Mouse (Mus musculus): ENCODE data around the gene Rnf8. TPM values are rescaled to one million over a fixed set of nuclear protein-coding genes. Genes with fewer than 3 reads are reported as not detected.

Gene Rnf8
- polyA plus RNA-seq, 1 experiment from 2014 or later, result 77.1 TPM

DNA sequence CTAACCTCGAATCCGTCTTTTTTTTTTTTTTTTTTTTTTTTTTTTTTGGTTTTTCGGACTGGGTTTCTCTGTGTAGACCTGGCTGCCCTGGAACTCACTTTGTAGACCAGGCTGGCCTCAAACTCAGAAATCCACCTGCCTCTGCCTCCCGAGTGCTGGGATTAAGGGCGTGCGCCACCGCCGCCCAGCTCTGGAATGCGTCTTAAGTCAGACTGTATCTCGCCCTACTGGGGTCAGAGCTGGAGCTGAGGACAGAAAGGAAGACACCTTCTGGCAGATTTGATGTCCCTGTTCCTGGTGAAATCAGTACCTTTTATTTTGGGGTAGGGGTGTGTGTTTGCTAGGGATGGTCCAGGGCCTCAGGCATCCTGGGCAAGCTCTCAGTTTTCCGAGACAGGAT is 17.7 kb downstream of the Rnf8 start:
- DNase-seq (ENCODE audit: low spot score) (no peak), ATAC-seq (replicated peaks; ENCODE audit: low FRiP score) (no peak)
- H3K27me3 ChIP-seq (replicated peaks; ENCODE audit: control insufficient read depth, insufficient read depth, low read length), result no peaks in the 10 kb centered on the region
- H3K36me3 ChIP-seq (ENCODE audit: control insufficient read depth, insufficient read depth, low read length), result peaks cover 54% of the 10 kb centered on the region
- no peak overlapping the region for H3K27ac ChIP-seq (ENCODE audit: low read depth, low read length)
- no peak overlapping the region for H3K4me3 ChIP-seq (ENCODE audit: low read depth, low read length)
- 94% methylated on average over 11 of the region's 11 CpGs for WGBS
- H3K9ac ChIP-seq (ENCODE audit: low read depth, low read length), result no peak overlapping the region
- no peak overlapping the region for H3K4me2 ChIP-seq
- peaks cover 24% of the 10 kb centered on the region for H3K4me1 ChIP-seq (replicated peaks; ENCODE audit: control insufficient read depth, insufficient read depth, low read length)
- H3K9me3 ChIP-seq (ENCODE audit: control insufficient read depth, low read length), result no peaks in the 10 kb centered on the region

DNA sequence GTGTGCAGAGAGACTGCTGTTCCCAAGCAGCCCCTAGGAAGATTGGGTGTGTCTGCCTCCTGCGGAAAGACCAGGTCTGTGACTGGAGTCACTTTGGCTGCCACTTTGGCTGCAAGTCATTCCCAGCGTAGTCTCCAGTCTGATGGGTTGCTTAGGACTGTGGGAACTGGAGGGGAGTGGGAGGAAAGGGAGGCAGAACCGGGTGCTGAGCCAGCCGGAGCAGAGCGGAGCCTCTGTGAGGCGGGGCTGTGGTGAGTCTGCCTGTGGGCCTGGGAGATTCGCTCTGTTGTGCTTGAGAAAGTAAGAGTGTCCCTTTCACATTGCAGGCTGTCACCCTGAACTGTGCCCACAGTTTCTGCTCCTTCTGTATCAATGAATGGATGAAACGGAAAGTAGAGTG is 20.9 kb downstream of the Rnf8 start:
- Histone ChIP-seq H3K9me3 (ENCODE audit: control insufficient read depth, low read length) (no peaks in the 10 kb centered on the region), H3K27ac (ENCODE audit: low read depth, low read length) (no peak overlapping the region), H3K4me3 (ENCODE audit: low read depth, low read length) (no peak overlapping the region), H3K4me1 (replicated peaks; ENCODE audit: control insufficient read depth, insufficient read depth, low read length) (peaks cover 23% of the 10 kb centered on the region), H3K4me2 (no peak overlapping the region), H3K9ac (ENCODE audit: low read depth, low read length) (no peak overlapping the region), H3K36me3 (ENCODE audit: control insufficient read depth, insufficient read depth, low read length) (peaks cover 48% of the 10 kb centered on the region), H3K27me3 (replicated peaks; ENCODE audit: control insufficient read depth, insufficient read depth, low read length) (no peaks in the 10 kb centered on the region)
- WGBS, result 88% methylated on average over 8 of the region's 8 CpGs
- ATAC-seq (replicated peaks; ENCODE audit: low FRiP score), result no peak
- no peak for DNase-seq (ENCODE audit: low spot score)

DNA sequence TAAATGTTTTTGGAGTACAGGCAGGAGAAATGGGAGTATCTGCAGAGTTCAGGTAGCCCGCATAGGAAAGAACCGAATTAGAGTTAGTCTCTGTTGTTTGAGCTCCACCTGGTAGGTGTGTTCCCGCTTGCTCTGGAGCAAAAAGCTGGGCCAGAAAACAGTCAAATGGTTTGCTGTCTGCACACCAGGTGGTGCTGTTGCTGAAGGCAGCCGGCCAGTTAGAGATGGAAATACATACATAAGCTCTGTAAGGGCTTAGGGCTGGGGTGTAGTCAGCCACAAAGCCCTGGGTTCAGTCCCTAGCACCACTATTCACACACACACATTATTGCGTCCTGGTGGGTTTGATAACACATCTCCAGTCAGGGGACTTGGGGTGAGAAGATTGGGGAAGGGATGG is 21.5 kb downstream of the Rnf8 start:
- peaks cover 48% of the 10 kb centered on the region for H3K36me3 ChIP-seq (ENCODE audit: control insufficient read depth, insufficient read depth, low read length)
- DNase-seq (ENCODE audit: low spot score) (no peak), ATAC-seq (replicated peaks; ENCODE audit: low FRiP score) (no peak)
- peaks cover 23% of the 10 kb centered on the region for H3K4me1 ChIP-seq (replicated peaks; ENCODE audit: control insufficient read depth, insufficient read depth, low read length)
- H3K9me3 ChIP-seq (ENCODE audit: control insufficient read depth, low read length), result no peaks in the 10 kb centered on the region
- no peak overlapping the region for H3K9ac ChIP-seq (ENCODE audit: low read depth, low read length)
- H3K27me3 ChIP-seq (replicated peaks; ENCODE audit: control insufficient read depth, insufficient read depth, low read length), result no peaks in the 10 kb centered on the region
- H3K4me3 ChIP-seq (ENCODE audit: low read depth, low read length), result no peak overlapping the region
- H3K27ac ChIP-seq (ENCODE audit: low read depth, low read length), result no peak overlapping the region
- H3K4me2 ChIP-seq, result no peak overlapping the region
- WGBS, result 69% methylated on average over 5 of the region's 5 CpGs

- no peak overlapping the region for H3K27ac ChIP-seq (ENCODE audit: low read depth, low read length)
- no peaks in the 10 kb centered on the region for H3K27me3 ChIP-seq (replicated peaks; ENCODE audit: control insufficient read depth, insufficient read depth, low read length)
- peaks cover 23% of the 10 kb centered on the region for H3K4me1 ChIP-seq (replicated peaks; ENCODE audit: control insufficient read depth, insufficient read depth, low read length)
- WGBS, result 79% methylated on average over 4 of the region's 4 CpGs
- peak; percentile 68; the same call in 1 of the 2 replicates for ATAC-seq (replicated peaks; ENCODE audit: low FRiP score)
- peak overlapping the region; percentile 35; the same call in 1 of the 2 replicates for H3K4me2 ChIP-seq
- no peak for DNase-seq (ENCODE audit: low spot score)
- no peak overlapping the region for H3K4me3 ChIP-seq (ENCODE audit: low read depth, low read length)
- no peak overlapping the region for H3K9ac ChIP-seq (ENCODE audit: low read depth, low read length)
- no peaks in the 10 kb centered on the region for H3K9me3 ChIP-seq (ENCODE audit: control insufficient read depth, low read length)
- peaks cover 46% of the 10 kb centered on the region for H3K36me3 ChIP-seq (ENCODE audit: control insufficient read depth, insufficient read depth, low read length)
Measured at GRCm38 (mm10) chr17:29637377-29637776, 22.8 kb downstream of the Rnf8 start.

DNA sequence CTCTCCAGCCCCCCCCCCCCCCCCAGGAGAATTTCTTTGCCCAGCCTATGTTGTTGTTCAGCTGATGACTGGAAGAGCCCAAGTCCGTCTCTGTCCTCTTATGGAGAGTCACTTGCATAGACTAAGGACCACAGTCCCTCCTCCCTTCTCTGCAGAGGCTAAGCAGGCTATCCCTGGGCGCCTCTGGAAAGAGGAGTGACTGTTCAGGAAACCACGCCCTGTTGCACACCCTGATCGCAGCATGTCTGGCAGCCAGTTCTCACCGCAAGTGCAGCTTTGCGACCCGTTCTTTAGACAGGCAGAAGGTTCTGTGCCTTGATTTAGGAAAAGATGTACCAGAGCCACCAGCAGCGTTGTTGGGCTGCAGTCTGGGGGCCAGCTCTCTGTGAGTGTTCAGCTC is 23.3 kb downstream of the Rnf8 start:
- 47% methylated on average over 8 of the region's 8 CpGs for WGBS
- ATAC-seq (replicated peaks; ENCODE audit: low FRiP score), result peak; percentile 83
- H3K27me3 ChIP-seq (replicated peaks; ENCODE audit: control insufficient read depth, insufficient read depth, low read length), result no peaks in the 10 kb centered on the region

GRCm38 (mm10) chr17:29640971-29641370 is 26.4 kb downstream of the Rnf8 start:
- 94% methylated on average over 11 of the region's 11 CpGs for WGBS
- no peak for ATAC-seq (replicated peaks; ENCODE audit: low FRiP score)
- Histone ChIP-seq H3K27ac (ENCODE audit: low read depth, low read length) (no peak overlapping the region), H3K36me3 (ENCODE audit: control insufficient read depth, insufficient read depth, low read length) (peaks cover 35% of the 10 kb centered on the region), H3K9me3 (ENCODE audit: control insufficient read depth, low read length) (no peaks in the 10 kb centered on the region), H3K4me3 (ENCODE audit: low read depth, low read length) (no peak overlapping the region), H3K4me1 (replicated peaks; ENCODE audit: control insufficient read depth, insufficient read depth, low read length) (peaks cover 23% of the 10 kb centered on the region), H3K9ac (ENCODE audit: low read depth, low read length) (no peak overlapping the region), H3K27me3 (replicated peaks; ENCODE audit: control insufficient read depth, insufficient read depth, low read length) (no peaks in the 10 kb centered on the region), H3K4me2 (no peak overlapping the region)
- DNase-seq (ENCODE audit: low spot score), result no peak

More for the DNA sequence above, 23.3 kb downstream of the Rnf8 start:
- no peak for DNase-seq (ENCODE audit: low spot score)
- peaks cover 45% of the 10 kb centered on the region for H3K36me3 ChIP-seq (ENCODE audit: control insufficient read depth, insufficient read depth, low read length)
- H3K9ac ChIP-seq (ENCODE audit: low read depth, low read length), result peak overlapping the region; percentile 0; the same call in 1 of the 2 replicates
- peaks cover 23% of the 10 kb centered on the region for H3K4me1 ChIP-seq (replicated peaks; ENCODE audit: control insufficient read depth, insufficient read depth, low read length)
- H3K4me3 ChIP-seq (ENCODE audit: low read depth, low read length), result no peak overlapping the region
- H3K9me3 ChIP-seq (ENCODE audit: control insufficient read depth, low read length), result no peaks in the 10 kb centered on the region
- peak overlapping the region; percentile 20; the same call in 1 of the 2 replicates for H3K4me2 ChIP-seq
- H3K27ac ChIP-seq (ENCODE audit: low read depth, low read length), result no peak overlapping the region

DNA sequence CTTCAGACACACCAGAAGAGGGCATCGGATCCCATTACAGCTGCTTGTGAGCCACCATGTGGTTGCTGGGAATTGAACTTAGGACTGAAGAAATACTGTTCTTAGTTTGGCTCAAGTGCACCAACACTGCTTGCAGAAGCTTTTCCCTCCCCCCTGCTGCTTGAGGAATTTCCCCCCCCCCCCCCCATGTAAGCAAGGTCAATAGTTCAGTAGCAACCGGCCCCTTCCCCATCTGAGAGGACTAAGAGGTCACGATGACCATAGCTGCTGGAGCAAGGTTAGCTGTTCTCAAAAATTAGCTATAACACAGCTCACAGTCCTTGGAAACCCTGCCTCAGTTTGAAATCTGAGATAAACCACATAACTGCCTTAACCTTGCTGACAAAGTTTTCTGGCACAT is 27.6 kb downstream of the Rnf8 start:
- no peak for DNase-seq (ENCODE audit: low spot score)
- no peaks in the 10 kb centered on the region for H3K27me3 ChIP-seq (replicated peaks; ENCODE audit: control insufficient read depth, insufficient read depth, low read length)
- 70% methylated on average over 3 of the region's 3 CpGs for whole genome bisulfite sequencing
- H3K4me3 ChIP-seq (ENCODE audit: low read depth, low read length), result no peak overlapping the region
- no peak overlapping the region for H3K27ac ChIP-seq (ENCODE audit: low read depth, low read length)
- H3K4me1 ChIP-seq (replicated peaks; ENCODE audit: control insufficient read depth, insufficient read depth, low read length), result peaks cover 12% of the 10 kb centered on the region
- H3K36me3 ChIP-seq (ENCODE audit: control insufficient read depth, insufficient read depth, low read length), result peaks cover 28% of the 10 kb centered on the region
- H3K4me2 ChIP-seq, result no peak overlapping the region
- H3K9me3 ChIP-seq (ENCODE audit: control insufficient read depth, low read length), result no peaks in the 10 kb centered on the region
- ATAC-seq (replicated peaks; ENCODE audit: low FRiP score), result no peak
- no peak overlapping the region for H3K9ac ChIP-seq (ENCODE audit: low read depth, low read length)

DNA sequence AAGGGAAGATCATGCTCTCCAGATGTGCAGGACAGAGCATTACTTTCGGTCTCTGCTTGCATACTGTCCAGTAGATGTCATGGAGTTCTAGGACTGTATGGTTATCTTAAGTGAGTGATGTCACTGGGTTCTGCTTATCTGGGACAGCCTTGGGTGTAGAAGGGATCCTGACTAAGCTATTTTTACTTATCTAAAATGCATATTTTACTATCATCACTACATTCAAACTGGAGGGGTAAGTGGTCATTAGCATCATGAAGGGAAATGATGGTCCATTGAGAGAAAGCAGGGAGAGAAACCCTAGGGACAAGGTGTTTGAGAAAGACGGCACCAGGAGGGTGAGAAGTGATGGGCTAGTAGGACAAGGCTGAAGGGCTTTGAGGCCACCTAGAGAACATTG is 43.7 kb downstream of the Rnf8 start:
- Histone ChIP-seq H3K9ac (ENCODE audit: low read depth, low read length) (peak overlapping the region; percentile 50), H3K4me3 (ENCODE audit: low read depth, low read length) (peak overlapping the region; percentile 40), H3K27ac (ENCODE audit: low read depth, low read length) (peak overlapping the region; percentile 86), H3K36me3 (ENCODE audit: control insufficient read depth, insufficient read depth, low read length) (peaks cover 2% of the 10 kb centered on the region; the same call in 1 of the 2 replicates), H3K27me3 (replicated peaks; ENCODE audit: control insufficient read depth, insufficient read depth, low read length) (no peaks in the 10 kb centered on the region), H3K4me2 (peak overlapping the region; percentile 50), H3K9me3 (ENCODE audit: control insufficient read depth, low read length) (no peaks in the 10 kb centered on the region), H3K4me1 (replicated peaks; ENCODE audit: control insufficient read depth, insufficient read depth, low read length) (peaks cover 15% of the 10 kb centered on the region)
- ATAC-seq (replicated peaks; ENCODE audit: low FRiP score), result peak; percentile 86
- DNase-seq (ENCODE audit: low spot score), result no peak
- WGBS, result 38% methylated on average over 2 of the region's 2 CpGs

DNA sequence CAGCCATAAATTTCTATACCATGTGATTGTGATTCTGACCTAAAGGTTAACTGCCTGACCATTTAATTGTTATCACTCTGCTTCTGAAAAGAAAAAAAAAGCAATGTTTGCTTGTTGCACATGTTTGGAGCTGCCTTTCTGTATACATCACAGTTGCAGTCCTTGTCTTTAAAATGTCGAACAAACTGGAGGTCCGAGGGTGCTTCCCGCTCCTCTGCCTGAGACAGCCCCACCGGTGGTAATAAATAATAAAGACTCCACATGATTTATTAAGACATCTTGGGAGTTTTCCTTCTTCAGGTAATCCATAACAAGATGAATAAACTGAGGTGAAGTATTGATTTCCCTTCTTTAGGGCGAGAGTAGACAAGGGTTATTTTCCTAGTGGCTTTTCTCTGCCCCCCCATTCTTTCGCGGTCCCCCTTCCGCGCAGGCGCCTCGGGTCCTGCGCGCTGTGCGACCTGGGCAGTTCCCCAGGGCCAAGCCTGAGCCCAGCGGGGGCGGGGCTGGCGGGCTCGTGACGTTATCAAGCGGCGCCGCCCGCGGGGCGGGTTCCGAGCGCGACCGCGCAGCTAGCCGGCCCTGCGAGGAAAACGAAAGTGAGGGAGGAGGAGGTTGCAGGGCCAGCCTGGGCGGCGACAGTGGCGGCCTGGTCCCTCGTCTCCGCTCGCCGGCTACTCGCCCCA is 45.6 kb downstream of the Rnf8 start, which contains the start of gene Cmtr1:
Cmtr1 (plus strand) TSS at position 520 of the 686 bp plus-strand sequence.
- ATAC-seq (replicated peaks; ENCODE audit: low FRiP score), result peak; percentile 90
- Histone ChIP-seq H3K36me3 (ENCODE audit: control insufficient read depth, insufficient read depth, low read length) (peaks cover 11% of the 10 kb centered on the region), H3K4me1 (replicated peaks; ENCODE audit: control insufficient read depth, insufficient read depth, low read length) (peaks cover 15% of the 10 kb centered on the region), H3K4me3 (ENCODE audit: low read depth, low read length) (peak within 1 kb of the TSS; percentile 99), H3K9ac (ENCODE audit: low read depth, low read length) (peak within 1 kb of the TSS; percentile 97), H3K27ac (ENCODE audit: low read depth, low read length) (peak within 1 kb of the TSS; percentile 97), H3K4me2 (peak within 1 kb of the TSS; percentile 95), H3K27me3 (replicated peaks; ENCODE audit: control insufficient read depth, insufficient read depth, low read length) (no peaks in the 10 kb centered on the region), H3K9me3 (ENCODE audit: control insufficient read depth, low read length) (no peaks in the 10 kb centered on the region)
- peak; percentile 97 for DNase-seq (ENCODE audit: low spot score)
- 1% methylated on average over 37 of the region's 41 CpGs for WGBS

All from liver, embryonic 11.5 days (tissue).